Mouse (Mus musculus) CH12.LX (cell line): ENCODE results near the gene Ktn1. TPM values are rescaled to one million over a fixed set of nuclear protein-coding genes. Genes with fewer than 3 reads are reported as not detected.

Experiments used
- DNase-seq: peaks from one replicate; pipeline ENCODE4 v3.0.0-alpha.2; 2013; ENCODE audit errors: extremely low read depth
- H3K27ac ChIP-seq: 2 replicates; pipeline ENCODE4 v1.5.1; 2012; ENCODE audit warnings: low read depth, mild to moderate bottlenecking, control low read depth, moderate library complexity; ENCODE audit not compliant: insufficient read depth
- H3K27me3 ChIP-seq: replicated peaks from 2 replicates; pipeline ENCODE3; 2012; ENCODE audit warnings: inconsistent platforms
- H3K36me3 ChIP-seq, 2 experiments: replicated peaks in 1 of 2; 2 replicates each; pipeline versions ENCODE3 to v1.6.1; 2012; ENCODE audit warnings: inconsistent platforms in 1 of 2, low read length in 1 of 2, mild to moderate bottlenecking in 1 of 2, mixed read lengths in 1 of 2, moderate library complexity in 1 of 2; ENCODE audit not compliant: control insufficient read depth in 1 of 2, insufficient read depth in 1 of 2
- H3K4me1 ChIP-seq, 2 experiments: 2 replicates each; pipeline ENCODE4 v1.6.1; 2012; ENCODE audit warnings: inconsistent platforms in 1 of 2, moderate library complexity in 1 of 2; ENCODE audit not compliant: insufficient read depth in 2 of 2, control insufficient read depth in 1 of 2
- H3K4me2 ChIP-seq: 2 replicates; pipeline ENCODE4 v1.6.1; 2012; ENCODE audit warnings: low read depth, mild to moderate bottlenecking, control low read depth; ENCODE audit not compliant: poor library complexity, insufficient read depth, severe bottlenecking
- H3K4me3 ChIP-seq, 3 experiments: fragments of 150-350 bp in 1 of 3; sonication (generic) in 1 of 3; replicated peaks in 1 of 3; 2 replicates each; pipeline versions ENCODE3 to v1.5.1; 2011 to 2012; ENCODE audit warnings: low read depth in 2 of 3, low read length in 2 of 3, mild to moderate bottlenecking in 2 of 3, moderate library complexity in 2 of 3, control low read depth in 1 of 3, improper control_type of control experiment in 1 of 3, inconsistent platforms in 1 of 3, mixed read lengths in 1 of 3; ENCODE audit not compliant: poor library complexity in 1 of 3
- H3K79me2 ChIP-seq: replicated peaks from 2 replicates; pipeline ENCODE4 v1.6.1; 2012; ENCODE audit warnings: mild to moderate bottlenecking, moderate library complexity; ENCODE audit not compliant: control insufficient read depth, poor library complexity, insufficient read depth, severe bottlenecking; ENCODE audit errors: extremely low read depth
- H3K9ac ChIP-seq: 2 replicates; pipeline ENCODE4 v1.6.1; 2012; ENCODE audit warnings: low read depth, mild to moderate bottlenecking, control low read depth, moderate library complexity; ENCODE audit not compliant: insufficient read depth
- H3K9me3 ChIP-seq: replicated peaks from 2 replicates; pipeline ENCODE3; 2012; ENCODE audit warnings: low read length, inconsistent platforms, mixed read lengths
- BHLHE40 ChIP-seq: IDR thresholded peaks from 2 replicates; pipeline ENCODE4 v1.6.1; 2011; ENCODE audit warnings: mild to moderate bottlenecking, low read depth, low read length, improper control_type of control experiment
- CHD1 ChIP-seq: IDR thresholded peaks from 2 replicates; pipeline ENCODE4 v1.6.1; 2012; ENCODE audit warnings: low read depth, low read length, improper control_type of control experiment, inconsistent platforms
- ELF1 ChIP-seq: IDR thresholded peaks from 2 replicates; pipeline ENCODE4 v1.6.1; 2014; ENCODE audit warnings: low read depth, mild to moderate bottlenecking, inconsistent platforms, low read length, improper control_type of control experiment
- ETS1 ChIP-seq: conservative IDR thresholded peaks from 2 replicates; pipeline ENCODE4 v1.6.1; 2012; ENCODE audit warnings: low read depth, mild to moderate bottlenecking, inconsistent platforms, low read length, improper control_type of control experiment, moderate library complexity
- JUN ChIP-seq: IDR thresholded peaks from 2 replicates; pipeline ENCODE4 v1.6.1; 2011; ENCODE audit warnings: low read depth, mild to moderate bottlenecking, low read length, improper control_type of control experiment, moderate library complexity; ENCODE audit not compliant: insufficient read depth
- JUND ChIP-seq: conservative IDR thresholded peaks from 2 replicates; pipeline ENCODE4 v1.6.1; 2011; ENCODE audit warnings: low read depth, low read length, improper control_type of control experiment
- KAT2A ChIP-seq: IDR thresholded peaks from 2 replicates; pipeline ENCODE4 v1.6.1; 2012; ENCODE audit warnings: low read length, improper control_type of control experiment, inconsistent platforms; ENCODE audit not compliant: insufficient replicate concordance
- MAFK ChIP-seq: IDR thresholded peaks from 2 replicates; pipeline ENCODE4 v1.6.1; 2011; ENCODE audit warnings: low read length, improper control_type of control experiment; ENCODE audit not compliant: insufficient replicate concordance
- MAX ChIP-seq: IDR thresholded peaks from 2 replicates; pipeline ENCODE4 v1.6.1; 2011; ENCODE audit warnings: low read length, improper control_type of control experiment
- MEF2A ChIP-seq: IDR thresholded peaks from 2 replicates; pipeline ENCODE4 v1.6.1; 2014; ENCODE audit warnings: low read depth, mild to moderate bottlenecking, inconsistent platforms, low read length, improper control_type of control experiment, borderline replicate concordance
- MXI1 ChIP-seq: IDR thresholded peaks from 2 replicates; pipeline ENCODE4 v1.6.1; 2011; ENCODE audit warnings: mild to moderate bottlenecking, low read depth, low read length, improper control_type of control experiment
- MYC ChIP-seq: IDR thresholded peaks from 2 replicates; pipeline ENCODE4 v1.6.1; 2011; ENCODE audit warnings: low read depth, mild to moderate bottlenecking, improper control_type of control experiment, low read length
- NELFE ChIP-seq: IDR thresholded peaks from 2 replicates; pipeline ENCODE4 v1.6.1; 2011; ENCODE audit warnings: low read depth, low read length, improper control_type of control experiment
- NRF1 ChIP-seq: IDR thresholded peaks from 2 replicates; pipeline ENCODE4 v1.6.1; 2014; ENCODE audit warnings: low read depth, mild to moderate bottlenecking, inconsistent platforms, low read length, improper control_type of control experiment, moderate library complexity
- POLR2AphosphoS2 ChIP-seq: IDR thresholded peaks from 2 replicates; pipeline ENCODE4 v1.6.1; 2011; ENCODE audit warnings: low read depth, low read length, improper control_type of control experiment
- RAD21 ChIP-seq: IDR thresholded peaks from 2 replicates; pipeline ENCODE4 v1.6.1; 2011; ENCODE audit warnings: low read depth, mild to moderate bottlenecking, low read length, improper control_type of control experiment, moderate library complexity
- SIN3A ChIP-seq: IDR thresholded peaks from 2 replicates; pipeline ENCODE4 v1.6.1; 2012; ENCODE audit warnings: low read length, improper control_type of control experiment, inconsistent platforms
- TBP ChIP-seq: conservative IDR thresholded peaks from 2 replicates; pipeline ENCODE4 v1.6.1; 2011; ENCODE audit warnings: low read depth, low read length, improper control_type of control experiment
- ZC3H11A ChIP-seq: IDR thresholded peaks from 2 replicates; pipeline ENCODE4 v1.6.1; 2012; ENCODE audit warnings: low read depth, mild to moderate bottlenecking, inconsistent platforms, low read length, improper control_type of control experiment
- ZKSCAN1 ChIP-seq: IDR thresholded peaks from 2 replicates; pipeline ENCODE4 v1.6.1; 2012; ENCODE audit warnings: low read depth, inconsistent platforms, low read length, improper control_type of control experiment, borderline replicate concordance
- ZNF384 ChIP-seq: IDR thresholded peaks from 2 replicates; pipeline ENCODE4 v1.6.1; 2012; ENCODE audit warnings: low read depth, low read length, improper control_type of control experiment, inconsistent platforms
- dilution Hi-C: fragments of 300-500 bp; cut with MboI; formaldehyde crosslinking; loops from 2 replicates; pipeline ENCODE4 v1.14.3; 2020; ENCODE audit warnings: low sequenced_read_pairs; ENCODE audit not compliant: extremely low pct_unique_long_range_greater_than_20kb, extremely low pct_ligation_motif_present
- in situ Hi-C: fragments of 300-500 bp; cut with MboI; formaldehyde crosslinking; loops from 3 replicates; pipeline ENCODE4 v1.14.3; 2019; ENCODE audit warnings: low sequenced_read_pairs, low pct_ligation_motif_present, low pct_unique_long_range_greater_than_20kb, mixed read lengths
- polyA plus RNA-seq: library from polyadenylated mRNA; unstranded; fragments of >175 nt; gene quantifications from 2 replicates; pipeline ENCODE4 v1.2.1, GENCODE M21; 2012; ENCODE audit warnings: low read depth; ENCODE audit not compliant: insufficient read length
- total RNA-seq, 2 experiments: library from RNA; depleted of rRNA; stranded (reverse); fragments of 300-350 nt in 1 of 2; fragments of >200 nt in 1 of 2; gene quantifications; 2 replicates each; pipeline ENCODE4 v1.2.3; 2012 to 2014

Ktn1 gene
- total and polyA plus RNA-seq, 3 experiments: 23.2 to 56.5 (median 25.6) TPM

DNA sequence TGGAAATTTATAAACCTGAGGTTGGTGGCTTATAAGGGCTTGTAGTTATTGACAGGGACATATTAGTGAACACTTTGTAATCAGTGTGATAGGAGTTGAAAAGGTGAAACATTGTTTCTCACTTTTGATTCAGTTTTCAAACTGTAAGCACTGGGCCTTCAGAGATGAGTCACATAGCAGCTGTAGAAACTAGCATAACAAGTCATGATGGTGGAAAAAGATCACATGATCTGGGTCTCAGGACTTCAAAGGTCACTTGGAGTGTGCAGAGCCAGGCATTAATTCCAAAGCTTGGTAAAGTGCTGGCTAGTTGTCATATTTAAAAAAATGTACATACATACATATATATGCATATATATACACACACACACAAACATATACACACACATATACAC is 16.2 kb downstream of the Ktn1 start (continued):
- TF ChIP-seq JUN: peak; percentile 91
- TF ChIP-seq MYC: peak; percentile 54; the same call in 1 of the 2 replicates
- no peak for TF ChIP-seq TBP
- TF ChIP-seq ELF1: no peak
- no peak for TF ChIP-seq MXI1
- no peak for TF ChIP-seq ZNF384
- TF ChIP-seq MEF2A: peak; percentile 29; the same call in 1 of the 2 replicates

DNA sequence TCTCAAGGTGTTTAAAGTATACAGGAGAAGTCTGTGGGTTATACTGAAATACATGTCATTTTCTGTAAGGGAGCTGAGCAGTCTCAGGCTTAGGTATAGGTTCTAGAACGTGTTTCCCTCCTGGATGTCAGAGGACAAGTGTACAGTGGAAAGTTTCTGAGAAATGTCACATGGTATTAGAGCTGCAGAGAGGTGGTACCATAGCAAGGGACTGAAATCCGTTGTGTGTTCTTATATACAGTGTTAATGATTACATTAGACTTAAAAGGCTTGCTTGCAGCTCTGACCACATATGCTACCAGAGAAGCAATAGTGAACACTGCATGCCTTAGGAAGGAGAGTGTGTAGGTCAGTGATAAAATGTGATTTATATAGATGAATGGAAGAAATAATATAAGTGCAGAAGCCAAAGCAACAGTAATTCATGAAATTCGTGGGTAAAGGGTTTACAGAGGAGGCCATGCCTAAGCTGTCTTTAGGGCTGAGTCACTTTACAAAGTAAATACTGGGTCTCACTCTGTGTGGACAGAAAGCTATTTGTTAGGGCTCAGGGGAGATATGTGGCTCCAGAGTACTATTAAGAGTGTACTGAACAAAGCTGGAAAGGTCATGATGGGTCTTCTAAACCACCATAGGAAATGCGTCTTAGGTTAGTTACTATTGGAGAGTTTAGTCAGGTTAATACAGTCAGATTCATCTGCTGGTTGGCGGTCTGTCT is 17.0 kb downstream of the Ktn1 start:
- Histone ChIP-seq H3K4me1 (peaks cover 6 to 37% of the 10 kb centered on the region in 2 experiments; a peak in 3 of 4 replicates), H3K79me2 (peaks cover 18% of the 10 kb centered on the region), H3K4me3 (no peak overlapping the region), H3K4me2 (no peak overlapping the region), H3K9ac (no peak overlapping the region), H3K27ac (no peak overlapping the region), H3K27me3 (no peaks in the 10 kb centered on the region), H3K36me3 (peaks cover 6 to 48% of the 10 kb centered on the region in 2 experiments), H3K9me3 (peaks cover 8% of the 10 kb centered on the region)
- no peak for DNase-seq
- TF ChIP-seq KAT2A (no peak), MYC (no peak), MAX (0 out of 2 replicates have a peak, but pooled peaks have one; percentile 28), ZKSCAN1 (no peak), NRF1 (no peak), CHD1 (0 out of 2 replicates have a peak, but pooled peaks have one; percentile 21), MEF2A (no peak), MXI1 (no peak), RAD21 (no peak), ETS1 (no peak)
- in situ Hi-C loops (no loop called here), dilution Hi-C loops (no loop called here)

DNA sequence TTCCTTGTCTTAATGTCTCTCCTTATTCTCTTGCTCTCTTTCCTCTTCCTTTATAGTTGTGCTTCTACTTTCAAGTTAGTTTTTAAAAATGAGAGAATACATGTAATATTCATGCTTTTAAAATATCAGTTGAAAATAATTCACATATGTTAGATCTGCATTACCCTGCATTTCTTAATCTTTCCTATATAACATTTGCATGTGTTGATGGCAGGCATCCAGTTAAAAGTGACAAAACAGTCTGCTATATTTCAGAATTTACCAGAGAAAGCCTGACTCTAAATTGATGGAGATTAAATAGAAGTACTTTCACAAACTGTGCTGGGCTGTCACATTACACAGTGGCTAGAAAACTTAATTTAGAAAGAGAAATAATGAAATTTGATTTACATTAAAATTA is 19.8 kb downstream of the Ktn1 start:
- Histone ChIP-seq H3K27me3 (no peaks in the 10 kb centered on the region), H3K27ac (no peak overlapping the region), H3K9ac (no peak overlapping the region), H3K4me1 (peaks cover 6 to 23% of the 10 kb centered on the region in 2 experiments; a peak in 3 of 4 replicates), H3K9me3 (no peaks in the 10 kb centered on the region), H3K4me3 (no peak overlapping the region), H3K79me2 (peaks cover 6% of the 10 kb centered on the region), H3K4me2 (no peak overlapping the region), H3K36me3 (peaks cover 6 to 56% of the 10 kb centered on the region in 2 experiments)
- DNase-seq: no peak
- TF ChIP-seq ZC3H11A (no peak), POLR2AphosphoS2 (no peak), BHLHE40 (no peak), MAFK (no peak), SIN3A (no peak), CHD1 (no peak), NELFE (no peak), JUND (no peak), NRF1 (no peak)
- in situ Hi-C loops (no loop called here), dilution Hi-C loops (no loop called here)
